Mouse (Mus musculus) activated CD4-positive, CD25-positive, alpha-beta regulatory T cell, adult 4 months (primary cell): ENCODE data around the gene Dnmbp. TPM values are rescaled to one million over a fixed set of nuclear protein-coding genes. Genes with fewer than 3 reads are reported as not detected.

Source experiments
- ATAC-seq: one replicate; pipeline ENCODE4 v1.8.0; 2017
- polyA plus RNA-seq, 2 experiments: library from polyadenylated mRNA; unstranded; fragments of 100-300 nt; shearing (Covaris generic); gene quantifications; one replicate each; pipeline ENCODE4 v1.2.1; 2017

Gene Dnmbp
- polyA plus RNA-seq, 2 experiments from 2014 or later: 3.5 to 7.0 TPM

GRCm38 (mm10) chr19:43905985-43906384 lies 34.0 kb downstream of the Dnmbp start:
- no peak for ATAC-seq

- ATAC-seq: no peak
These were observed 34.9 kb downstream of the Dnmbp start for GRCm38 (mm10) chr19:43905136-43905535.

- no peak for ATAC-seq
These were observed 35.7 kb downstream of the Dnmbp start for GRCm38 (mm10) chr19:43904327-43904726.

GRCm38 (mm10) chr19:43902887-43903286 lies 37.1 kb downstream of the Dnmbp start:
- no peak for ATAC-seq

- ATAC-seq: no peak
These were observed 39.3 kb downstream of the Dnmbp start for GRCm38 (mm10) chr19:43900690-43901089.

GRCm38 (mm10) chr19:43898547-43898946 lies 41.4 kb downstream of the Dnmbp start:
- ATAC-seq: no peak

- ATAC-seq: no peak
These were observed 43.5 kb downstream of the Dnmbp start for GRCm38 (mm10) chr19:43896441-43896840.

- ATAC-seq: no peak
These were observed 44.0 kb downstream of the Dnmbp start for GRCm38 (mm10) chr19:43895951-43896350.

- ATAC-seq: no peak
These were observed 45.2 kb downstream of the Dnmbp start for GRCm38 (mm10) chr19:43894821-43895220.

- ATAC-seq: no peak
These were observed 45.9 kb downstream of the Dnmbp start for GRCm38 (mm10) chr19:43894070-43894469.

GRCm38 (mm10) chr19:43890487-43890886 lies 49.5 kb downstream of the Dnmbp start:
- ATAC-seq: no peak

GRCm38 (mm10) chr19:43887725-43888124 lies 52.3 kb downstream of the Dnmbp start:
- no peak for ATAC-seq

GRCm38 (mm10) chr19:43887242-43887641 lies 52.7 kb downstream of the Dnmbp start:
- no peak for ATAC-seq

- ATAC-seq: no peak
These were observed 53.5 kb downstream of the Dnmbp start for GRCm38 (mm10) chr19:43886371-43887099.

GRCm38 (mm10) chr19:43884668-43885498 lies 55.1 kb downstream of the Dnmbp start:
- no peak for ATAC-seq

- no peak for ATAC-seq
These were observed 57.0 kb downstream of the Dnmbp start for GRCm38 (mm10) chr19:43882895-43883573.

- no peak for ATAC-seq
These were observed 58.4 kb downstream of the Dnmbp start for GRCm38 (mm10) chr19:43881615-43882014.

- ATAC-seq: no peak
These were observed 59.6 kb downstream of the Dnmbp start for GRCm38 (mm10) chr19:43880420-43880819.

GRCm38 (mm10) chr19:43879401-43880212 lies 60.4 kb downstream of the Dnmbp start:
- ATAC-seq: no peak

- no peak for ATAC-seq
These were observed 61.6 kb downstream of the Dnmbp start for GRCm38 (mm10) chr19:43878111-43879092.

GRCm38 (mm10) chr19:43877364-43877763 lies 62.6 kb downstream of the Dnmbp start:
- no peak for ATAC-seq
